Mouse (Mus musculus) stomach, postnatal 0 days (tissue): ENCODE data around the gene Rbbp8nl.

Experiments used
- CTCF ChIP-seq: IDR thresholded peaks from 2 replicates; pipeline ENCODE4 v1.5.1; 2016; ENCODE audit warnings: antibody characterized with exemption, low read depth, mild to moderate bottlenecking, moderate library complexity
- EP300 ChIP-seq: optimal IDR thresholded peaks from 2 replicates; pipeline ENCODE3; 2016; ENCODE audit warnings: antibody characterized with exemption

GRCm38 (mm10) chr2:180248947-180249660, 40.6 kb downstream of the Rbbp8nl start:
- no peak for TF ChIP-seq CTCF
- TF ChIP-seq EP300 = no peak
